7 mouse cellular contexts compared by ENCODE assay signal in genomic region chr1:88276524-88277097, GRCm38 (mm10). TPM values are rescaled to one million over a fixed set of nuclear protein-coding genes. Genes with fewer than 3 reads are reported as not detected.
DNase-seq lines count a peak whose midpoint lies in the region; ATAC-seq lines count a peak whose summit lies in the region.

No protein-coding gene starts in this region.

- peak overlapping the region; percentile 42 for H3K27ac ChIP-seq in neural tube, embryonic 11.5 days (ENCODE audit: low read depth, low read length)
- H3K27ac ChIP-seq in embryonic facial prominence, embryonic 15.5 days (replicated peaks) = peak overlapping the region; percentile 80
- peak overlapping the region; percentile 81 for H3K27ac ChIP-seq in intestine, embryonic 15.5 days
- peak overlapping the region; percentile 62 for H3K27ac ChIP-seq in midbrain, embryonic 13.5 days

- peak overlapping the region; percentile 71 for H3K9ac ChIP-seq in neural tube, embryonic 11.5 days (ENCODE audit: low read length)
- H3K9ac ChIP-seq in embryonic facial prominence, embryonic 15.5 days = peak overlapping the region; percentile 58
- peak overlapping the region; percentile 67 for H3K9ac ChIP-seq in intestine, embryonic 15.5 days
- H3K9ac ChIP-seq in midbrain, embryonic 13.5 days (replicated peaks) = peak overlapping the region; percentile 69

- peak overlapping the region; percentile 54 for H3K4me3 ChIP-seq in neural tube, embryonic 11.5 days (ENCODE audit: low read depth, low read length)
- peak overlapping the region; percentile 48 for H3K4me3 ChIP-seq in embryonic facial prominence, embryonic 15.5 days (replicated peaks)
- peak overlapping the region; percentile 50 for H3K4me3 ChIP-seq in intestine, embryonic 15.5 days (replicated peaks)
- H3K4me3 ChIP-seq in midbrain, embryonic 13.5 days (replicated peaks) = peak overlapping the region; percentile 46

- no peaks in the 10 kb centered on the region for H3K27me3 ChIP-seq in neural tube, embryonic 11.5 days (ENCODE audit: control insufficient read depth, insufficient read depth, low read length)
- no peaks in the 10 kb centered on the region for H3K27me3 ChIP-seq in embryonic facial prominence, embryonic 15.5 days
- H3K27me3 ChIP-seq in intestine, embryonic 15.5 days (replicated peaks) = no peaks in the 10 kb centered on the region
- no peaks in the 10 kb centered on the region for H3K27me3 ChIP-seq in midbrain, embryonic 13.5 days

- H3K4me2 ChIP-seq in neural tube, embryonic 11.5 days (ENCODE audit: low read depth) = peak overlapping the region; percentile 53
- H3K4me2 ChIP-seq in embryonic facial prominence, embryonic 15.5 days (replicated peaks) = peak overlapping the region; percentile 56
- H3K4me2 ChIP-seq in intestine, embryonic 15.5 days (replicated peaks) = peak overlapping the region; percentile 53
- H3K4me2 ChIP-seq in midbrain, embryonic 13.5 days (replicated peaks) = peak overlapping the region; percentile 60

- peaks cover 25% of the 10 kb centered on the region for H3K36me3 ChIP-seq in neural tube, embryonic 11.5 days (ENCODE audit: control insufficient read depth, insufficient read depth, low read length)
- peaks cover 36% of the 10 kb centered on the region for H3K36me3 ChIP-seq in embryonic facial prominence, embryonic 15.5 days
- H3K36me3 ChIP-seq in intestine, embryonic 15.5 days = peaks cover 32% of the 10 kb centered on the region
- peaks cover 31% of the 10 kb centered on the region for H3K36me3 ChIP-seq in midbrain, embryonic 13.5 days

- H3K4me1 ChIP-seq in neural tube, embryonic 11.5 days (ENCODE audit: control insufficient read depth, insufficient read depth, low read length) = peaks cover 12% of the 10 kb centered on the region
- peaks cover 28% of the 10 kb centered on the region for H3K4me1 ChIP-seq in embryonic facial prominence, embryonic 15.5 days
- peaks cover 17% of the 10 kb centered on the region for H3K4me1 ChIP-seq in intestine, embryonic 15.5 days (replicated peaks)
- H3K4me1 ChIP-seq in midbrain, embryonic 13.5 days (replicated peaks) = peaks cover 26% of the 10 kb centered on the region

- peaks cover 10% of the 10 kb centered on the region; the same call in 1 of the 2 replicates for H3K9me3 ChIP-seq in neural tube, embryonic 11.5 days (ENCODE audit: control insufficient read depth, low read length)
- no peaks in the 10 kb centered on the region for H3K9me3 ChIP-seq in embryonic facial prominence, embryonic 15.5 days (replicated peaks)
- H3K9me3 ChIP-seq in intestine, embryonic 15.5 days = no peaks in the 10 kb centered on the region
- no peaks in the 10 kb centered on the region for H3K9me3 ChIP-seq in midbrain, embryonic 13.5 days

- 38% methylated on average over 10 of the region's 10 CpGs for WGBS in neural tube, embryonic 11.5 days
- 23% methylated on average over 10 of the region's 10 CpGs for WGBS in embryonic facial prominence, embryonic 15.5 days
- WGBS in intestine, embryonic 15.5 days = 16% methylated on average over 10 of the region's 10 CpGs
- 27% methylated on average over 10 of the region's 10 CpGs for WGBS in midbrain, embryonic 13.5 days

- DNase-seq in neural tube, embryonic 11.5 days (ENCODE audit: low spot score) = no peak
- no peak for DNase-seq in neural tube, embryonic 10.5 days (ENCODE audit: extremely low spot score, low spot score)
- no peak for DNase-seq in adrenal gland, postnatal 36 days
- DNase-seq in layer of hippocampus, postnatal 25 days (ENCODE audit: extremely low spot score in 1 of 2, low spot score in 1 of 2) = no peak

- peak; percentile 48 for ATAC-seq in neural tube, embryonic 11.5 days (ENCODE audit: insufficient read depth, low FRiP score, low TSS enrichment)
- peak; percentile 5; the same call in 1 of the 2 replicates for ATAC-seq in embryonic facial prominence, embryonic 15.5 days (ENCODE audit: insufficient number of reproducible peaks, low FRiP score, low TSS enrichment, low read depth)
- ATAC-seq in intestine, embryonic 15.5 days = peak; percentile 24
- ATAC-seq in midbrain, embryonic 13.5 days = peak; percentile 61

RNA-seq across cellular contexts. Expression of gene Hjurp, which starts 0.8 kb away (rescaled TPM):
- 136 and 141 TPM in 2 replicates for polyA plus RNA-seq in neural tube, embryonic 11.5 days (2014; fragmentation: Nextera tagmentation; extraction: Ambion mirVana)
- 153 and 161 TPM in 2 replicates for polyA plus RNA-seq in embryonic facial prominence, embryonic 15.5 days (2015; fragmentation: Nextera tagmentation; extraction: Ambion mirVana)
- 158 and 160 TPM in 2 replicates for polyA plus RNA-seq in intestine, embryonic 15.5 days (2015; fragmentation: Nextera tagmentation; extraction: Ambion mirVana)
- polyA plus RNA-seq in midbrain, embryonic 13.5 days (2015; fragmentation: Nextera tagmentation; extraction: Ambion mirVana) = 107 and 110 TPM in 2 replicates
- total RNA-seq in adrenal gland, postnatal 36 days (2021) = 10 to 100 TPM; 31.0 to 35.9 TPM
- total RNA-seq in layer of hippocampus, postnatal 25 days (2021) = 10 to 100 TPM; 26.9 to 33.9 TPM

RNA-seq across cellular contexts. Expression of gene Trpm8, which starts 0.8 kb away (rescaled TPM):
- polyA plus RNA-seq in neural tube, embryonic 11.5 days (2014; fragmentation: Nextera tagmentation; extraction: Ambion mirVana) = not detected in 2 replicates
- polyA plus RNA-seq in embryonic facial prominence, embryonic 15.5 days (2015; fragmentation: Nextera tagmentation; extraction: Ambion mirVana) = 0.05 TPM in 1 of 2 replicates, not detected in the other
- not detected in 2 replicates for polyA plus RNA-seq in intestine, embryonic 15.5 days (2015; fragmentation: Nextera tagmentation; extraction: Ambion mirVana)
- polyA plus RNA-seq in midbrain, embryonic 13.5 days (2015; fragmentation: Nextera tagmentation; extraction: Ambion mirVana) = 0.04 TPM in 1 of 2 replicates, not detected in the other
- not detected for total RNA-seq in adrenal gland, postnatal 36 days (2021)
- under 1 TPM; 0.12 TPM for total RNA-seq in layer of hippocampus, postnatal 25 days (2021)

RNA-seq across cellular contexts. Expression of gene Mroh2a, which starts 49.8 kb away (rescaled TPM):
- 1.3 and 1.4 TPM in 2 replicates for polyA plus RNA-seq in neural tube, embryonic 11.5 days (2014; fragmentation: Nextera tagmentation; extraction: Ambion mirVana)
- 0.98 and 1.4 TPM in 2 replicates for polyA plus RNA-seq in embryonic facial prominence, embryonic 15.5 days (2015; fragmentation: Nextera tagmentation; extraction: Ambion mirVana)
- 0.88 and 1.0 TPM in 2 replicates for polyA plus RNA-seq in intestine, embryonic 15.5 days (2015; fragmentation: Nextera tagmentation; extraction: Ambion mirVana)
- 0.68 and 1.0 TPM in 2 replicates for polyA plus RNA-seq in midbrain, embryonic 13.5 days (2015; fragmentation: Nextera tagmentation; extraction: Ambion mirVana)
- under 1 TPM; 0.30 to 0.43 TPM for total RNA-seq in adrenal gland, postnatal 36 days (2021)
- total RNA-seq in layer of hippocampus, postnatal 25 days (2021) = under 1 TPM in 1 of 2 experiments, not detected in 1; 0.21 TPM

Comparison
In these comparisons a context has a peak if more than half of its experiments do, and no peak if none do; other contexts are left out.
1. ATAC-seq: peak in every context shown above with its lines; median percentile 61 in midbrain, embryonic 13.5 days; 48 in neural tube, embryonic 11.5 days; 24 in intestine, embryonic 15.5 days; 5 in embryonic facial prominence, embryonic 15.5 days.